Mouse (Mus musculus) hindbrain, embryonic 14.5 days (tissue): ENCODE results near the gene Tsku. TPM values are rescaled to one million over a fixed set of nuclear protein-coding genes. Genes with fewer than 3 reads are reported as not detected.

Experiments
- ATAC-seq: fragments of 200-750 bp; cut with Nextera tagmentation; 2 replicates; pipeline ENCODE4 v1.8.0; 2017; ENCODE audit warnings: moderate number of reproducible peaks, mild to moderate bottlenecking, moderate TSS enrichment, moderate library complexity; ENCODE audit not compliant: low FRiP score
- DNase-seq: peaks from one replicate; pipeline ENCODE4 v3.0.0-alpha.2; 2015; ENCODE audit warnings: low spot score
- H3K27ac ChIP-seq: fragments of 300-500 bp; sonication (generic); 2 replicates; pipeline ENCODE4 v1.5.1; 2014; ENCODE audit warnings: mild to moderate bottlenecking, moderate library complexity
- H3K27me3 ChIP-seq: fragments of 300-500 bp; sonication (generic); 2 replicates; pipeline ENCODE4 v1.6.1; 2014; ENCODE audit warnings: mild to moderate bottlenecking, low read length, mixed read lengths; ENCODE audit not compliant: control insufficient read depth, insufficient read depth
- H3K36me3 ChIP-seq: fragments of 300-500 bp; sonication (generic); replicated peaks from 2 replicates; pipeline ENCODE4 v1.6.1; 2014; ENCODE audit not compliant: control insufficient read depth, insufficient read depth
- H3K4me1 ChIP-seq: fragments of 300-500 bp; sonication (generic); replicated peaks from 2 replicates; pipeline ENCODE4 v1.6.1; 2014; ENCODE audit warnings: antibody characterized with exemption, low read length, mixed read lengths; ENCODE audit not compliant: control insufficient read depth, insufficient read depth
- H3K4me2 ChIP-seq: fragments of 300-500 bp; sonication (generic); replicated peaks from 2 replicates; pipeline ENCODE4 v1.6.1; 2014; ENCODE audit warnings: mild to moderate bottlenecking, moderate library complexity
- H3K4me3 ChIP-seq: fragments of 300-500 bp; sonication (generic); replicated peaks from 2 replicates; pipeline ENCODE4 v1.5.1; 2014; ENCODE audit warnings: mild to moderate bottlenecking, low read length
- H3K9ac ChIP-seq: fragments of 300-500 bp; sonication (generic); 2 replicates; pipeline ENCODE4 v1.6.1; 2014
- H3K9me3 ChIP-seq: fragments of 300-500 bp; sonication (generic); 2 replicates; pipeline ENCODE4 v1.6.1; 2016; ENCODE audit warnings: low read length; ENCODE audit not compliant: control insufficient read depth
- WGBS: fragments of 180-500 bp; shearing (Covaris S2); extraction: QIAGEN DNeasy Blood & Tissue Kit; methylation state at CpG from one replicate; pipeline ENCODE4 v1.1.7; 2014; 5-methylcytosine and 5-hydroxymethylcytosine counted together
- polyA plus RNA-seq: library from polyadenylated mRNA; unstranded; fragments of >200 nt; fragmentation: Nextera tagmentation; extraction: Ambion mirVana; gene quantifications from 2 replicates; pipeline ENCODE4 v1.2.1, GENCODE M21; 2014

Gene Tsku
- polyA plus RNA-seq, 1 experiment from 2014 or later, result 11.7 TPM

DNA sequence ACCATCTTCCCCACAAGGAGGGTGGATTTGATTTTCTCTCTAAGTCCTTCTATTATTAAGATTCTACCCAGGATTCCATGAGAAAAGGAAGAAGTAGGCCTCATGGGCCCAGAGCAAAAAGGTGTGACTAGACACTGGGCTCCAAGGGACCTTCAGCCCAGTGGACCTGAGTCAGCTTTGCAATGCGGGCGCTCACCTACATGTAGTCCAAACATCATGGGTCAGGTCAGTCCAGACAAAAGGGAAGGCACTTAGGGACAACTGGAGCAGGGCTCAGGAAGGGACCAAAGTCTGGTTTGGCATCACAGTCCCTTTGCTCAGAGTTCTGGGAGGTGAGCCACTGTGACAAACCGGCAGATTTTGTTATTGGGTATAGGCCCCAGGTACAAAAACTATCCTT is 9.6 kb downstream of the Tsku start:
- WGBS, result 98% methylated on average over 3 of the region's 3 CpGs
- Histone ChIP-seq H3K27ac (no peak overlapping the region), H3K4me1 (peaks cover 26% of the 10 kb centered on the region), H3K27me3 (no peaks in the 10 kb centered on the region), H3K4me3 (no peak overlapping the region), H3K4me2 (no peak overlapping the region), H3K9me3 (no peaks in the 10 kb centered on the region), H3K36me3 (peaks cover 30% of the 10 kb centered on the region), H3K9ac (no peak overlapping the region)
- DNase-seq, result no peak
- ATAC-seq, result no peak

DNA sequence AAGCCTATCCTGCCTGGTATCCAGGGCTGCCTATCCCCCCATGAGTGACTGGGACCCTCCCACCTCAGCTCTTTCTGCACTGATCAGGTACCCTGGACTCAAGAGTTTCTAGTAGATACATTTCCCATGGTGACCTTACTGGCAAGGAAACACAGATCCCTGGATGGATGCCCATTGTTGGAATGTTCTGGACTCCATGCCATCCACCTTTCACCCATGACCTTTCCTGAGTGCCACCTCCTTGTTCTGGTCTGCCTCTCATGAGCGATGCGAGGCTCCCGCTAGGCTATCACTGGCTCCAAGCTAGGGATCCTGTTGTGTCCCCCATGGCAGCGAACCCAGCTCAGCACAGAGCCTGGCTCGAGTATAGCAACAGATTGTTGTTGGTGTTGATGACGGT is 11.3 kb downstream of the Tsku start:
- no peaks in the 10 kb centered on the region for H3K27me3 ChIP-seq
- peaks cover 30% of the 10 kb centered on the region for H3K36me3 ChIP-seq
- H3K27ac ChIP-seq, result no peak overlapping the region
- no peak overlapping the region for H3K4me2 ChIP-seq
- no peaks in the 10 kb centered on the region for H3K9me3 ChIP-seq
- no peak overlapping the region for H3K4me3 ChIP-seq
- DNase-seq (no peak), ATAC-seq (no peak)
- 95% methylated on average over 6 of the region's 6 CpGs for WGBS
- peaks cover 10% of the 10 kb centered on the region for H3K4me1 ChIP-seq
- no peak overlapping the region for H3K9ac ChIP-seq

- no peak for ATAC-seq
- 26% methylated on average over 5 of the region's 5 CpGs for WGBS
- Histone ChIP-seq H3K9ac (no peak overlapping the region), H3K36me3 (peaks cover 30% of the 10 kb centered on the region), H3K27me3 (no peaks in the 10 kb centered on the region), H3K27ac (no peak overlapping the region), H3K4me3 (no peak overlapping the region), H3K9me3 (no peaks in the 10 kb centered on the region), H3K4me2 (no peak overlapping the region), H3K4me1 (peaks cover 3% of the 10 kb centered on the region; the same call in 1 of the 2 replicates)
- DNase-seq, result peak; percentile 75
Observed at GRCm38 (mm10) chr7:98349096-98349495, 12.0 kb downstream of the Tsku start.

GRCm38 (mm10) chr7:98348043-98348442 is 13.1 kb downstream of the Tsku start:
- Histone ChIP-seq H3K27ac (no peak overlapping the region), H3K9me3 (no peaks in the 10 kb centered on the region), H3K4me1 (no peaks in the 10 kb centered on the region), H3K36me3 (peaks cover 30% of the 10 kb centered on the region), H3K9ac (no peak overlapping the region), H3K4me2 (no peak overlapping the region), H3K4me3 (no peak overlapping the region), H3K27me3 (no peaks in the 10 kb centered on the region)
- WGBS, result 67% methylated on average over 7 of the region's 7 CpGs
- peak; percentile 77 for DNase-seq
- ATAC-seq, result no peak

GRCm38 (mm10) chr7:98347471-98347870 is 13.7 kb downstream of the Tsku start:
- no peak overlapping the region for H3K9ac ChIP-seq
- no peak overlapping the region for H3K27ac ChIP-seq
- peaks cover 26% of the 10 kb centered on the region for H3K36me3 ChIP-seq
- no peaks in the 10 kb centered on the region for H3K9me3 ChIP-seq
- no peak overlapping the region for H3K4me2 ChIP-seq
- no peak for ATAC-seq
- H3K4me3 ChIP-seq, result no peak overlapping the region
- no peak for DNase-seq
- 93% methylated on average over 5 of the region's 5 CpGs for WGBS
- H3K4me1 ChIP-seq, result no peaks in the 10 kb centered on the region
- no peaks in the 10 kb centered on the region; the same call in 1 of the 2 replicates for H3K27me3 ChIP-seq

DNA sequence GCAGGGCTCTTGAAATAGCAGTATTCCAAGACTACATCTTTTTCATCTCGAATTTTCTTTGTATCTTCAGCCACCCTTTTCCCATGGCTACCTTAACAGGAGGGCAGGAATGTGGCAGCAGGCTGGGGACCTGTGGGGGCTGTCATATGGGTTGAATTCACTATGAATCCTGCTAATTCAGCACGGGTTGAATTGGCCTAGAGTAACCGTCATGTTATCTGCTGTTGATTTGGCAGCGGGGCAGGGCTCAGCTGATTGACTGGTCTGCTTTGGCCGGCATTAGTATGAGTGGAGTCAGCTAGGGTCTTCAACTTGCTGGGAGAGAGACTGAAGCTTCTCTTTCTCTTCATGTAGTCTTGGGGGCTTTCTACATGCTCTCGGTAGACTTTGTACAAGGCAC is 16.1 kb downstream of the Tsku start:
- Histone ChIP-seq H3K9me3 (no peaks in the 10 kb centered on the region), H3K27me3 (no peaks in the 10 kb centered on the region; the same call in 1 of the 2 replicates), H3K27ac (no peak overlapping the region), H3K36me3 (peaks cover 4% of the 10 kb centered on the region; the same call in 1 of the 2 replicates), H3K4me2 (no peak overlapping the region), H3K4me3 (no peak overlapping the region), H3K4me1 (no peaks in the 10 kb centered on the region), H3K9ac (no peak overlapping the region)
- no peak for ATAC-seq
- 50% methylated on average over 6 of the region's 6 CpGs for WGBS
- no peak for DNase-seq

DNA sequence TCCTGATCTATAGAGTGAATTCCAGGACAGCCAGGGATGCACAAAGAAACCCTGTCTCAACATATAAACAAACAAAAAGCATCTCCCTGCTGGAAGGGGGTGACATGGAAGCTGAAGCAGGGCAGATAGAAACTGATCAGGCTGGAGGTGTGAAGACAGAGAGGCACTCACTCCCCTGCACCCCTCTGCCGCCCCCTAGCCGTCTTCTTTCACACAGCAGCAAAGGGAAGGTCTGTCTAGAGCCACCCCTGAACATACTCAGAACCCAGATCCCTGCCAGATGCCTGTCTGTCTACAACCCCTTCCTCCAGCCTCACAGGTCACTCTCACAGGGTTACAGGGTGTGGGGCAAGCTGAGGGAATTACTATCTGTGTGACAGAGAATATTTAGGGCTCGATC is 16.8 kb downstream of the Tsku start:
- DNase-seq (no peak), ATAC-seq (no peak)
- 26% methylated on average over 3 of the region's 3 CpGs for WGBS
- no peak overlapping the region for H3K27ac ChIP-seq
- no peaks in the 10 kb centered on the region; the same call in 1 of the 2 replicates for H3K27me3 ChIP-seq
- no peak overlapping the region for H3K4me2 ChIP-seq
- H3K9me3 ChIP-seq, result no peaks in the 10 kb centered on the region
- H3K9ac ChIP-seq, result no peak overlapping the region
- no peaks in the 10 kb centered on the region for H3K4me1 ChIP-seq
- H3K36me3 ChIP-seq, result no peaks in the 10 kb centered on the region
- H3K4me3 ChIP-seq, result no peak overlapping the region

GRCm38 (mm10) chr7:98342249-98342648 is 18.9 kb downstream of the Tsku start:
- H3K9me3 ChIP-seq, result no peaks in the 10 kb centered on the region
- no peaks in the 10 kb centered on the region; the same call in 1 of the 2 replicates for H3K27me3 ChIP-seq
- no peaks in the 10 kb centered on the region for H3K4me1 ChIP-seq
- no peak for DNase-seq
- no peak overlapping the region for H3K27ac ChIP-seq
- no peak overlapping the region for H3K9ac ChIP-seq
- H3K4me2 ChIP-seq, result no peak overlapping the region
- no peak for ATAC-seq
- H3K36me3 ChIP-seq, result no peaks in the 10 kb centered on the region
- WGBS, result 63% methylated on average over 3 of the region's 3 CpGs
- H3K4me3 ChIP-seq, result no peak overlapping the region

- Histone ChIP-seq H3K9ac (peak overlapping the region; percentile 56), H3K9me3 (no peaks in the 10 kb centered on the region), H3K4me3 (peak overlapping the region; percentile 22), H3K36me3 (no peaks in the 10 kb centered on the region), H3K27me3 (no peaks in the 10 kb centered on the region; the same call in 1 of the 2 replicates), H3K4me2 (peak overlapping the region; percentile 58), H3K27ac (no peak overlapping the region), H3K4me1 (no peaks in the 10 kb centered on the region)
- peak; percentile 58 for ATAC-seq
- peak; percentile 94 for DNase-seq
- 3% methylated on average over 13 of the region's 13 CpGs for WGBS
Observed at GRCm38 (mm10) chr7:98341475-98341874, 19.7 kb downstream of the Tsku start.

DNA sequence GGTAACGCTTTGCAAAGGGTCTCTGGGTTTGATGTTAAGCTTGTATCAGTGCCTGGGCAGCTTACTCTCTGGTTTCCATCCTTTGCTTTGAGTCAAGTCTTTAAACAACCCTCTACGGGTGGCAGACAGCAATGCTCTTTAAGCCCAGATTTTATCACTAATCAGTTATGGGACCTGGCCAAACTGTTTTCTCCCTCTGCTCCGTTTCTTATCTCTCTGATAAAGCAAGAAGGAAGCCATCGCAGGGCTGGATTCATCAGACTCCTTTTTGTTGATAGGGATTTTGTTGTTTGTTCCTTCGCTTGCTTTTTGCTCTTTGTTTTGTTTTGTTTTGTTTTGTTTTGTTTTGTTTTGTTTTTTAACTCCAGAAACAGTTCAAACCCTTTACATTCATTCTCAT is 20.8 kb downstream of the Tsku start:
- no peak for ATAC-seq
- no peaks in the 10 kb centered on the region; the same call in 1 of the 2 replicates for H3K27me3 ChIP-seq
- H3K36me3 ChIP-seq, result no peaks in the 10 kb centered on the region
- H3K9ac ChIP-seq, result no peak overlapping the region
- no peaks in the 10 kb centered on the region for H3K9me3 ChIP-seq
- no peaks in the 10 kb centered on the region for H3K4me1 ChIP-seq
- 85% methylated on average over 5 of the region's 5 CpGs for WGBS
- no peak overlapping the region for H3K4me3 ChIP-seq
- H3K4me2 ChIP-seq, result no peak overlapping the region
- DNase-seq, result no peak
- no peak overlapping the region for H3K27ac ChIP-seq
